Mouse (Mus musculus) spleen, adult 2 months (tissue): ENCODE results near the gene Ifi27l2b.
"Not testable (repeated sequence)": the region's sequence is repeated elsewhere in the genome, so short reads cannot be mapped to it uniquely, and the experiment has no call there.

ENCODE experiments used
- CTCF ChIP-seq: fragments of 200-500 bp; IDR thresholded peaks from 2 replicates; pipeline ENCODE4 v1.5.1; 2011; ENCODE audit warnings: mild to moderate bottlenecking, inconsistent platforms; ENCODE audit not compliant: insufficient read depth, insufficient read length, insufficient replicate concordance; ENCODE audit errors: extremely low read depth
- POLR2A ChIP-seq: fragments of 200-500 bp; IDR thresholded peaks from 2 replicates; pipeline ENCODE4 v1.6.1; 2011; ENCODE audit warnings: low read depth, low read length, inconsistent platforms

DNA sequence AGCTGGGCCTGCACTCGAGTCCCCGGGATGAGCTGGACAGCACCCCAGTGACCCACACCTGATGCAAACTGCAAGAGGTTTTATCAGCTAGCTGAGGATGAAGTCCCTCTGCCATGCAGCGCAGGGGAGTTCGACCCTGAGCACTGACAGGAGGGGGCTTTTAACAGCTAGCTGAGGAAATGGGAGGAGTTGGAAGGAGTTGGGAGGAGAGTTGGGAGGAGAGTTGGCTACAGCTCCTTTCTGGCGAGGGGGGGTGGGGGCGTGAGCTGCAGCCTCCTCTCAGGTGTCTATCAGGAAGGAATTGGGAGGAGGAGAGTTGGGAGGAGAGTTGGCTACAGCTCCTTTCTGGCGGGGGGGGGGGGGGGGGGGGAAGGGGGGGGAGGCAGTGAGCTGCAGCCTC lies 12.8 kb downstream of the Ifi27l2b start:
- not testable (repeated sequence) for TF ChIP-seq CTCF, POLR2A
